Mouse (Mus musculus) stomach, embryonic 15.5 days (tissue): ENCODE data around the gene Shisa5. TPM values are rescaled to one million over a fixed set of nuclear protein-coding genes. Genes with fewer than 3 reads are reported as not detected.

Experiments used
- ATAC-seq: fragments of 200-750 bp; cut with Nextera tagmentation; 2 replicates; pipeline ENCODE4 v1.8.0; 2017; ENCODE audit warnings: low read depth, moderate number of reproducible peaks, moderate TSS enrichment; ENCODE audit not compliant: insufficient read depth, low FRiP score
- H3K27ac ChIP-seq: fragments of 300-500 bp; sonication (generic); 2 replicates; pipeline ENCODE4 v1.5.1; 2015; ENCODE audit warnings: mild to moderate bottlenecking, inconsistent platforms
- H3K27me3 ChIP-seq: fragments of 300-500 bp; sonication (generic); replicated peaks from 2 replicates; pipeline ENCODE4 v1.6.1; 2015; ENCODE audit warnings: inconsistent platforms
- H3K36me3 ChIP-seq: fragments of 300-500 bp; sonication (generic); 2 replicates; pipeline ENCODE4 v1.6.1; 2015; ENCODE audit warnings: inconsistent platforms
- H3K4me1 ChIP-seq: fragments of 300-500 bp; sonication (generic); 2 replicates; pipeline ENCODE4 v1.6.1; 2015; ENCODE audit warnings: inconsistent platforms
- H3K4me2 ChIP-seq: fragments of 300-500 bp; sonication (generic); 2 replicates; pipeline ENCODE4 v1.6.1; 2015; ENCODE audit warnings: mild to moderate bottlenecking, inconsistent platforms
- H3K4me3 ChIP-seq: fragments of 300-500 bp; sonication (generic); replicated peaks from 2 replicates; pipeline ENCODE4 v1.5.1; 2015; ENCODE audit warnings: inconsistent platforms
- H3K9ac ChIP-seq: fragments of 300-500 bp; sonication (generic); 2 replicates; pipeline ENCODE4 v1.6.1; 2015; ENCODE audit warnings: inconsistent platforms
- H3K9me3 ChIP-seq: fragments of 300-500 bp; sonication (generic); 2 replicates; pipeline ENCODE4 v1.6.1; 2016; ENCODE audit warnings: inconsistent platforms
- WGBS: fragments of 180-500 bp; shearing (Covaris S2); methylation state at CpG from one replicate; pipeline ENCODE4 v1.1.7; 2015; 5-methylcytosine and 5-hydroxymethylcytosine counted together
- polyA plus RNA-seq: library from polyadenylated mRNA; unstranded; fragments of >200 nt; fragmentation: Nextera tagmentation; extraction: Ambion mirVana; gene quantifications from 2 replicates; pipeline ENCODE4 v1.2.1, GENCODE M21; 2015

Gene Shisa5
- polyA plus RNA-seq, 1 experiment from 2014 or later, result 104 TPM

DNA sequence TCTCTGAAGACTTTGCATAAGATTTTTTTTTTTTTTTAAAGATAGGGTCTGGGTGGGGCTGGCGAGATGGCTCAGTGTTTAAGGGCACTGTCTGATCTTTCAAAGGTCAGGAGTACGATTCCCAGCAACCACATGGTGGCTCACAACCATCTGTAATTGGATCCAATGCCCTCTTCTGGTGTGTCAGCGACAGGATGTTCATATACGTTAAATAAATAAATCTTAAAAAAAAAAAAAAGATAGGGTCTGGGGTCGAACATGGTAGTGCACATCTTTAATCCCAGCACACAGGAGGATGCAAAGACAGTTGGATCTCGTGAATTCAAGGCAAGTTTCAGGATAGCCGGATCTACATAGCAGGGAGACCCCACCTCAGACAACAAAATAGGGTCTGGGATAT lies 11.0 kb downstream of the Shisa5 start:
- WGBS, result 74% methylated on average over 7 of the region's 7 CpGs
- peaks cover 12% of the 10 kb centered on the region for H3K36me3 ChIP-seq

DNA sequence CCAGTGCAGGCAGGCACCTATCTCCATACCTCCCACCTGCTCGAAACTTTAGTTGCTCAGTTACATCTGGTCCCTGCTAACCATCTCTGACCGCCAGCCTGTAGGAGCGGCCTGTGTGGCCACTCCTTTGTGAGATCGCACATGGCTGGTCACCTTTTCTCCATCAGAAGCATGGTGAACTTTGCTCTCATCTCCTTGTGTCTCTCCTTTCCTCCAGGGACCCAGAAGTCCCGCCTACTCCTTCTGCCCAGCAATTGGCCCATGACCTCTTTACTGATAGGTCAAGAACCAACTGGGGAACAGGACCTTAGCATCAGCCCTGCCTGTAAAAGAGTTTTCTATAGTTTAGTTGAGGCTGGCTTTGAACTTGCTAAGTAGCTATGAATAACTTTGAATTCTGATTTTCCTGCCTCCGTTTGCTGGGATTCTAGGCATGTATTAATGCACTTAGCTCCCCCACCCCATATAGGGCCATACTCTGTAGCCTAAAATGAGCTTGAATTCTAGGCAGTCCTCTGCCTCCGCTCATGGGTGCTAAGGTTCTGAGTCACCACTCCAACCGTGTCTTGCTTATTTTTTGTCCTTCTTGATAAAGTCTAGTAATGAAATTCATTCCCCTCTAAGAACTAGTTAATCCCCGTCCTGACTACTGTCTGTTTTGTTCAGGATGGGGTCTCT lies 11.8 kb downstream of the Shisa5 start:
- no peak for ATAC-seq
- Histone ChIP-seq H3K4me1 (peaks cover 9% of the 10 kb centered on the region), H3K27me3 (no peaks in the 10 kb centered on the region), H3K9me3 (no peaks in the 10 kb centered on the region), H3K27ac (no peak overlapping the region), H3K9ac (no peak overlapping the region), H3K4me2 (no peak overlapping the region), H3K36me3 (peaks cover 12% of the 10 kb centered on the region), H3K4me3 (no peak overlapping the region)
- WGBS, result 81% methylated on average over 9 of the region's 9 CpGs

More for the DNA sequence above, 11.0 kb downstream of the Shisa5 start:
- Histone ChIP-seq H3K4me2 (no peak overlapping the region), H3K9ac (no peak overlapping the region), H3K4me3 (no peak overlapping the region), H3K27me3 (no peaks in the 10 kb centered on the region), H3K4me1 (peaks cover 4% of the 10 kb centered on the region; the same call in 1 of the 2 replicates), H3K9me3 (no peaks in the 10 kb centered on the region), H3K27ac (no peak overlapping the region)
- ATAC-seq, result no peak

GRCm38 (mm10) chr9:109050674-109050997 lies 12.3 kb downstream of the Shisa5 start:
- peaks cover 11% of the 10 kb centered on the region for H3K4me1 ChIP-seq
- 68% methylated on average over 3 of the region's 3 CpGs for WGBS
- ATAC-seq, result no peak

DNA sequence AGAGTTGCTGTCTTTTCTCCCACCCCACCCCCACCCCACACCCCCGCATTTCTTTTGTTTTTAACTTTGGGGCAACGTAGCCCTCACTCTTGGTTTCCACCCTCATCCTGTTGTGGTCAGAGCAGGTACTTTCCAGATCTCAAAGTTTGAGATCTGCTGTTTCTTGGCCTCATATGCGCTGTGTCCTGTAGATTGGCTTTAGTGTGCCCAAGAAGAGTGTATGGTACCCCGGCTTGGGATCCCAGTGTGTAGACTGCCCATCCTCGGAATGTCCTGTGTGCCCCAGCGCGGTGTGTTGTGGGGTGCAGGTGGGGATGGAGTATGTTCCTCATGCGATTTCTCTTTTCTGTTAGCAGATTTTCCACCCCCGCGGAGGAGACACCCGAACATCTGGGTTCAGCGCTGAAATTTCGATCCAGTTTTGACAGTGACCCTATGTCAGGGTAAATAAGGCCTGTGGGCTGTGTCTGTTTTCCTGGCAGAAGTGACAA lies 12.7 kb downstream of the Shisa5 start:
- Histone ChIP-seq H3K4me3 (no peak overlapping the region), H3K4me1 (peaks cover 11% of the 10 kb centered on the region), H3K36me3 (peaks cover 15% of the 10 kb centered on the region), H3K9me3 (no peaks in the 10 kb centered on the region), H3K27me3 (no peaks in the 10 kb centered on the region), H3K27ac (no peak overlapping the region), H3K4me2 (no peak overlapping the region), H3K9ac (no peak overlapping the region)
- no peak for ATAC-seq
- 87% methylated on average over 13 of the region's 13 CpGs for WGBS

More at GRCm38 (mm10) chr9:109050674-109050997, 12.3 kb downstream of the Shisa5 start:
- no peak overlapping the region for H3K4me2 ChIP-seq
- H3K27me3 ChIP-seq, result no peaks in the 10 kb centered on the region
- H3K36me3 ChIP-seq, result peaks cover 12% of the 10 kb centered on the region
- no peak overlapping the region for H3K9ac ChIP-seq
- H3K27ac ChIP-seq, result no peak overlapping the region
- no peak overlapping the region for H3K4me3 ChIP-seq
- H3K9me3 ChIP-seq, result no peaks in the 10 kb centered on the region

- no peak overlapping the region for H3K4me3 ChIP-seq
- H3K27me3 ChIP-seq, result no peaks in the 10 kb centered on the region
- H3K4me2 ChIP-seq, result no peak overlapping the region
- ATAC-seq, result no peak
- WGBS, result 88% methylated on average over 10 of the region's 10 CpGs
- peaks cover 23% of the 10 kb centered on the region for H3K36me3 ChIP-seq
- H3K27ac ChIP-seq, result no peak overlapping the region
- no peaks in the 10 kb centered on the region for H3K9me3 ChIP-seq
- peaks cover 11% of the 10 kb centered on the region for H3K4me1 ChIP-seq
- H3K9ac ChIP-seq, result no peak overlapping the region
Observed at GRCm38 (mm10) chr9:109051651-109052489, 13.5 kb downstream of the Shisa5 start.

DNA sequence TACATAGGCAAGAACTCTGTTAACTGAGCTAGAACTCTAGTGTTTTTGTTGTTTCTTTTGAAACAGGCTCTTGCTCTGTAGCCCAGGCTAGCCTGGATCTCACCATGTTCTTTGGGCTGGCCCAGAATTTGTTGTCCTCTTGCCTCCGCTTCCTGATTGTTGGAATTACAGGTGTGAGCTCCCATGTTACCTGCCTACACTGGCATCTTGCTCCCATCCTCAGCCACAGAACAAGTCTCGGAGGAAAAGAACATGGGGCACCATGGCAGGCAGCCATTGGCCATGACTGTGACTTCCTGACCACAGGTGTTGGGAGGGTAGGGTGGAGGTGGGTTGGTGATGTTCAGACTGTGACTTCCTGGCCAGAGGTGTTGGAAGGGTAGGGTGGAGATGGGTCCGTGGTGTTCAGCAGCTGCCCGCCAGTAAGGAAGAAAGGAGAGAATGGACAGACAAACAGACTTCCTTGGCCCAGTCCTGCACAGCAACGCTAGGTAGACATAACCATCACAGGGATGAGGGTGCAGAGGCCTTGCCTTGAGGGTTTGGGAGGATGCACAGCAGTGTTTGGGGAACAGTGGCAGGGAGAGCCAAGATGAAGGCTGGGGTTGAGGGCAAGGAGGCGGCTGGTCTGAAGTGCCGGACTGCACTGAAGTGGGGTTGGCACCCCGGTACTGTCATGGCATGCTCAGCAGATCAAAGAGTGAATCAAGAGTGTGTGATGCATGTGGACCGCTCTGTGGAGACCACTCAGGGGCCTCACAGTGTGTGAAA lies 14.3 kb downstream of the Shisa5 start:
- no peak for ATAC-seq
- Histone ChIP-seq H3K4me1 (peaks cover 11% of the 10 kb centered on the region), H3K36me3 (peaks cover 30% of the 10 kb centered on the region), H3K9ac (no peak overlapping the region), H3K4me3 (no peak overlapping the region), H3K27ac (no peak overlapping the region), H3K27me3 (no peaks in the 10 kb centered on the region), H3K9me3 (no peaks in the 10 kb centered on the region), H3K4me2 (no peak overlapping the region)
- 90% methylated on average over 9 of the region's 9 CpGs for WGBS

DNA sequence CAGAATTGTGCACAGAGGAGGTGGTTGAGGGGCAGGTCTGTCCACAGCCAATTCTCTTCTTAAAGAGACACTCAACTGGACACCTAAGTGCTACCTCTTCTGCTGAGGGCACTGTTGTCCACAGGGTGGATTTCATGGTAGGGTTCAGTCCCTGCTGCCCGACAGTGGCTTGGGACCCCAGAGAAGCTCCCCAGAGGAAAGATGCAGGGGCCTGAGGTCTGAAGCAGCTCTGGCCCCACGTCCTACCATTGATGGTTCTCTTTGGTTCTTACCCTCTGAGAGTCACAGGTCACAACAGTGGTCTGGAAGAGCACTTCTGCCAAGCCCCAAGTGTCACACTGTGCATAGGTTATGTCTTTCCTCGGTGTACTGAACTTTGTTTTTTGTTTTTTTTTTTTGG lies 15.0 kb downstream of the Shisa5 start:
- no peak overlapping the region for H3K4me2 ChIP-seq
- H3K9me3 ChIP-seq, result no peaks in the 10 kb centered on the region
- no peaks in the 10 kb centered on the region for H3K27me3 ChIP-seq
- no peak overlapping the region for H3K27ac ChIP-seq
- no peak overlapping the region for H3K4me3 ChIP-seq
- H3K9ac ChIP-seq, result no peak overlapping the region
- WGBS, result 81% methylated on average over 3 of the region's 3 CpGs
- H3K4me1 ChIP-seq, result peaks cover 13% of the 10 kb centered on the region
- peaks cover 35% of the 10 kb centered on the region for H3K36me3 ChIP-seq
- no peak for ATAC-seq

- Histone ChIP-seq H3K4me3 (no peak overlapping the region), H3K27me3 (no peaks in the 10 kb centered on the region), H3K9ac (no peak overlapping the region), H3K4me2 (no peak overlapping the region), H3K4me1 (peaks cover 18% of the 10 kb centered on the region), H3K27ac (peak overlapping the region; percentile 81; the same call in 1 of the 2 replicates), H3K9me3 (no peaks in the 10 kb centered on the region), H3K36me3 (peaks cover 35% of the 10 kb centered on the region)
- no peak for ATAC-seq
- WGBS, result 75% methylated on average over 6 of the region's 6 CpGs
Observed at GRCm38 (mm10) chr9:109053851-109054250, 15.5 kb downstream of the Shisa5 start.

GRCm38 (mm10) chr9:109054712-109055111 lies 16.3 kb downstream of the Shisa5 start:
- Histone ChIP-seq H3K27ac (peak overlapping the region; percentile 81), H3K4me1 (peaks cover 24% of the 10 kb centered on the region), H3K9ac (peak overlapping the region; percentile 16; the same call in 1 of the 2 replicates), H3K4me3 (peak overlapping the region; percentile 29), H3K36me3 (peaks cover 35% of the 10 kb centered on the region), H3K4me2 (peak overlapping the region; percentile 52), H3K9me3 (no peaks in the 10 kb centered on the region), H3K27me3 (no peaks in the 10 kb centered on the region)
- WGBS, result 5% methylated on average over 7 of the region's 7 CpGs
- ATAC-seq, result peak; percentile 78

DNA sequence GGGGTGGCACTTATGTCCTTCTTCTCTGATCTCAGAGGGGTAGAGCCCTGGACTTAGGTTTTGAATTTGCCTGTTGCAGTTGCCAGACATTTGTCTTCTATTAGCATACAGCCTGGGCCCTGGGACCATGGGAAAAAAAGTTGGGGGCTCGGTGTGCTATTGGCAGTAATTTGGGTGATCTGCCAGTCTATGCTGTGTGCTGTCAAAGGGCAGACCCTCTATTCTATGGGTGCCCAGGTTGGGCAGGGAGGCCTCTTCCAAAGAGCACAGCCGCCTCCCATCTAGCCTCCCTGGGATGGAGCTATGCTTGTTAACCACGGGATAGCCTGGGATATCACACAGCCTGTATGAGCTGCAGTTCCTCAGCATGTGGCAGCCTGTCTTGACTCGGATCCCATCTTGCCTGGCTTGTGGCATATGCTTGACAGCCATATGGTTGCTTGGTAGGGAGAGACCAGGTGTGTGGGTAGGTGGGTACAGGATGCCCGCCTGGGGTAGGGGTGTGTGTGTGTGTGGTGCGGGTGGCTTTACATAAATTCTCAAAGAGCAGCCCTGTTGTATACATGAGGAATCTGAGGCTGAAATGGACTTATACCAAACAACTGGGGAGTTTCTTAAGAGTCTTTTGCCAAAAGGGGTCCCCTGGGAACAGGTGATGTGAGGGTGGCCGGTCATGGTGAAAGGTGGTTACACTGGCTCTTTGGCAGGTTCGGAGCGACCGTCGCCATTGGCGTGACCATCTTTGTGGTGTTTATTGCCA lies 17.1 kb downstream of the Shisa5 start:
- Histone ChIP-seq H3K9me3 (no peaks in the 10 kb centered on the region), H3K27ac (peak overlapping the region; percentile 81), H3K4me3 (peak overlapping the region; percentile 29), H3K9ac (peak overlapping the region; percentile 16; the same call in 1 of the 2 replicates), H3K36me3 (peaks cover 35% of the 10 kb centered on the region), H3K4me2 (peak overlapping the region; percentile 52), H3K4me1 (peaks cover 29% of the 10 kb centered on the region), H3K27me3 (no peaks in the 10 kb centered on the region)
- no peak for ATAC-seq
- WGBS, result 89% methylated on average over 12 of the region's 12 CpGs

- Histone ChIP-seq H3K9ac (no peak overlapping the region), H3K4me1 (peaks cover 29% of the 10 kb centered on the region), H3K27ac (peak overlapping the region; percentile 26; the same call in 1 of the 2 replicates), H3K36me3 (peaks cover 30% of the 10 kb centered on the region), H3K4me3 (no peak overlapping the region), H3K27me3 (no peaks in the 10 kb centered on the region), H3K4me2 (no peak overlapping the region), H3K9me3 (no peaks in the 10 kb centered on the region)
- WGBS, result 91% methylated on average over 17 of the region's 17 CpGs
- ATAC-seq, result no peak
Observed at GRCm38 (mm10) chr9:109056081-109056690, 17.8 kb downstream of the Shisa5 start.
